Mouse (Mus musculus): ENCODE results near the gene Esf1.
"Not testable (repeated sequence)": the region's sequence is repeated elsewhere in the genome, so short reads cannot be mapped to it uniquely, and the experiment has no call there.

The Esf1 gene

DNA sequence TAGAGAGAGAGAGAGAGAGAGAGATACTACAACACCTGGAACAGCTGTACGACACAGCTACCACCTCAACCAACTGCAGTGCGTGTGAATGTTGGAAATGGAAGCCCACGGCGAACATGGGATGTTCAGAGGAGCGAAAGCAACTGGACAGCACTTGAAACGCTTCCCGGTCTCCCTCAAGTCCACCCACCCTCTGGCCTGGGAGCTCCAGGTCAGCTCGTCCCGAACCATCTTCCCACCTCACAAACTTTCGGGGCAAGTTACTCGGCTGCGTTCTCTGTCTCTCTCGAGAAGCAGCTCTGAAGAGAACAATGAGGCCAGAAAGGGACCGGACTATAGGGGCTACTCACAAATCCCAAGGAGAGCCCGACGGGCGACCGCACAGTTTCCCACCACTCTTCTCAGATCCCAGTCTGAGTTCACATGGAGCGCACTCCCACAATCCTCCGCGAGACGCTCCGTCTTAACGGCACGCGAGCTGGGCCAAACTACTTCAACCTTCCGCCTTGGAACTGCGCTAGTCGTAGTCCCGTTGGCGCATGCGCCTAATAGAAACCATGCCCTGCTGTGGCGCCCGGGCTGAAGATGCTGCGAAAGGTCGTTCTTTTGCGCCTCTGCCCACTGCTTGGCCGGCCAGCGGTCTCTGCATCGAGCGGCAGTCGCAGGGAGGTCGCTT lies at the start of gene Esf1, which contains the start of gene Ndufaf5:
TSS of gene Esf1 (minus strand) at position 438 of the 676 bp plus-strand sequence.
TSS of gene Ndufaf5 (plus strand) at position 523 of the 676 bp plus-strand sequence.
- peak; percentile 96 for DNase-seq

DNA sequence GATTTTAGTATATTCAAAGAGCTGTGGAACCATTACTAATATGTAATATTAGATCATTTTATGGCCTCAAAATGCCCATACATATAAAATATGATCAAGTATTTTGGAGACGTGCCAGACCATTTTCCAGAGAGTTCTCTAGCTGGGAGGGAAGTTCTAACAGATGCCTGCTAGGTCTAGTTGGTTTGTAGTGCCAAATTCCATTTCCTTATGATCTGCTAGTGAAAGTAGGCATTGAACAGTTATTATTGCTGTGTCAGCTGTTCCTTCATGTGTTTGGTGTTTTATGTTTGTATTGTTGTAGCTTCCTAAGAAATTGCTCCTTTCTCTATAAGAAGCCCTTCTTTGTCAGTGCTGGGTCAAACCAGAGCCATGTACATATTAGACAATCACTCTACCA lies 45.6 kb upstream of the Esf1 start:
- DNase-seq, result no peak

DNA sequence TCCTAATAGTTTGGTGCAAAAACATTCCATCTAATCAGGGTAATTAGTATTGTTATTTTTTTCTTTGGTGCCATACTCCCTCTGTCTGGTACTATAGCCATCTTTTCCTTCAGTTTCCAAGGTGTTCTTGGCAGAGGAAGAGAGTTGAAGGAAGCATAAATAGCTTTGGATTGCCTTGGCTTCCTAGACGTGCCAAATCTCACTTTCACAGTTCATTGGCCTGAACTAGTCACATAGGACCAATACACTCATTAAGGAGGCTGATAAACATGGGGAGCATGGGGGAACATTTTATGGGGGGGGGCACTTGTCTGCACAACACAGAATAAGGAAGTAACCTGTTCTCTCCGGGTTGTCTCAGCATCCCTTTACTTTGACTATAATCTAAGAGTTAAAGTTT lies 45.1 kb upstream of the Esf1 start:
- DNase-seq, result no peak

DNA sequence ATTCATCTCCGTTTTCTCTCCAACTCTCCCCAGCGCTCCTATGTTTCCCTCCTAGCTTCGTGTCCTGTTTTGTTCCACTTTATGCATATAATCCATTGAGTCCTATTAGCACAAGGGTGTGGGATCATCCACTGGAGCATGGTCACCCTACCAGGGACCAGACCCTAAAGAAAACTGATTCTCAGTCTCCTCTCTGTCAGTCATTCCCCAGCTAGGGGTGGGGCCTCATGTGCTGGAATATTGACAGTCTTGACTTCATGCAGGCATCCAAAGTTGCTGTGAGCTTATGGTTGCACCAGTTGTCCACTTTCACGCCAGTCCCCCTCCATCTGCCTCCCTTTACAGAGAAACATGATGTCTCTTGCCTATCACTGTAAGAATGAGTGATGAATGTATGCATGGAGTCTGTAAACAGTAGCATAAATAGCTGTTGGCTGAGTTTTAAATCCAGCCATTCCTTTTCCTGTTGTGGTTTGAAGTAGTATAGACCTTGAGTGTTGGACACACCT lies 44.2 kb upstream of the Esf1 start:
- no peak for DNase-seq

- DNase-seq, result no peak
These were observed 33.4 kb upstream of the Esf1 start for GRCm38 (mm10) chr2:140203756-140204155.

GRCm38 (mm10) chr2:140202573-140202972 lies 32.2 kb upstream of the Esf1 start:
- DNase-seq, result no peak

DNA sequence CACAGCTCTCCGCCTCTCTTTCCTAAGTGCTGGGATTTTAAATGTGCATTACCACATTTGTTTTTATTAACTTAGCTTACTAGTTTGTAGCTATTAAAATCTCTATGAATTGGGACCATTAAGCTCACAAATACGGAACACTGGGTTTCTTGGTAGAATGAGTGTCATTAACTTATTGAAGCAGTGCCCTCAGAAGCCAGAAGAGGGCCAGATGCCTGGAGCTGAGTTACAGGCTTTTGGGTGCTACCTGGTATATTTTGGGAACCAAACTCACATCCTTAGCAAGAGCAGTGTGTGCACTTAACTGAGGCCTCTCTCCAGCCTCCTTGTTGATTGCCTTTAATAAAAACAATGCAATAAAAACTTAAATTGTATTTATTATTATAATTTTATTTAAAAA lies 30.3 kb upstream of the Esf1 start:
- DNase-seq, result peak; percentile 9

DNA sequence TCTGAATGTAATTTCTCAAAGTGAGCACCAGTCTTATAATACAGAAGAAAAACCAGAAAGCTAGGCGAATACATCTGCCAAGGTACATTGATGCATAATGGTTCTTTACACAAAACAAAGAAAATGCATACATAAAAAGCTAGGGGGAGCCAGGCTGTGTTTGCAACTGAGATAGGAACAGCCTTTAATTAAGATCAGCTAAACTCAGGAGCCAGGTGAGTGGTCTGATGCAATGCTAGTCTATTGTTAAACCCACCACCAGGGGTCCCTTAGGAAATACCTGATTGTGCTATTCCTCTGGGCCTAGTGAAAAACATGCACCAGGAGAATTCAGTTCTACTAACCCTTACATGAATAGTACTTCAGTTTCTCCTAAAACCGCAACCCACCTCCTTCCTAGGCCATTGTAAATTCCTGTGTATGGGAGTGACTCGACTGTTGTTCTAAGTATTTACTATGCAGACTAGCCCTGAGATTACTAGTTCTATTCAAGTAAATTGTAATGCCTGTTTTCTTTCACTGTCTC lies 15.4 kb upstream of the Esf1 start:
- not testable (repeated sequence) for DNase-seq

DNA sequence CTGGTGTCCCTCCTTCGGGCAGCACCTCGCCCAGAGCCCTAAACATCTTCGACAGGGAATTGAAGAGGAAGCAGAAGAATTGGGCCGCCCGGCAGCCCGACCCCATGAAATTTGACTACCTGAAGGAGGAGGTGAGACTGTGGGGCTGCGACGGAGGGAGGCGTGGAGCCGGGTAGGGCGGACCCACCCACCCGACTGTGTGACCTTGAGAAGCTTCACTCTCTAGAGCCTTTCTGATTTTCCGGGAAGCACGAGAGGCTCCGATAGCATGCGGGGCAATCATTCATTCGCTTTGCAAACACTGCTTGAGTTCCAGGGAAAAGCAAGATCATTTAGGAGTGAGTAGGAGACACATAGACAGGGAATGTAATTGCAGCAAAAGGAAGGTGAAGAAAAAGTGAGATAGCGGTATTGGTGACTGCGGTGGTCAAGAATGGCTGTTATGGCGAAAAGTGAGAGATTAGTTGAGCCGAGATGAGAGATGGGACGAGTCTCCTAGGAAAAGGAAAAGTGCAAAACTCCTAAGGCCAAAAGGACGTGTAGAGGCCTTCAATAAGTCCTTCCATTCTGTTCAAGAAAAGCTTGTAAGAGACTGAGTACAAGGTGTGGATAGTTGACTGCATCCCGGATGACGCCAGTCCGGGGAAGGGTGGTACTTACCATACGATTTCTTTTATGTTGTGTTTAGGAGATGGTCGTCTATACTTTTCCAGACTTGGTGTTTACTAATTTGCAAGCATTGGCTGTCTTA lies 614 bp upstream of the Esf1 start:
- no peak for DNase-seq

DNA sequence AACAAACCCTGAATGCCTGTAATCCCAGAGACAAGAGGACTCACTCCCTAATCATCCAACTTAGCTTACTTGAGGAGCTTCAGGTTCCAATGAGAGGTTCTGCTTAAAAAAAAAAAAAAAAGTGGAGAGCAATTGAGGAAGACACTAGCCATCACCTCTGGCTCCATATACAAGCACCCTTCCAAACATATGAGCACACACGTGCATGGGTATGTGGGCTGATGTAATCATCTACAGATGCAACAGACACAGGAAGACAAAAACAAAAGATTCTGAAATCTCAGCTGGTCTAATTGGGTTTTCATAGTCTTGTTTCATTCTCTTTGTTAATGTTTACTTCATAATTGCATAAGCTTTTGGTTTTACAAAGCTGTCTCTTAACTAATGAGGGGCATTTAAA lies 1.3 kb downstream of the Esf1 start:
- no peak for DNase-seq

DNA sequence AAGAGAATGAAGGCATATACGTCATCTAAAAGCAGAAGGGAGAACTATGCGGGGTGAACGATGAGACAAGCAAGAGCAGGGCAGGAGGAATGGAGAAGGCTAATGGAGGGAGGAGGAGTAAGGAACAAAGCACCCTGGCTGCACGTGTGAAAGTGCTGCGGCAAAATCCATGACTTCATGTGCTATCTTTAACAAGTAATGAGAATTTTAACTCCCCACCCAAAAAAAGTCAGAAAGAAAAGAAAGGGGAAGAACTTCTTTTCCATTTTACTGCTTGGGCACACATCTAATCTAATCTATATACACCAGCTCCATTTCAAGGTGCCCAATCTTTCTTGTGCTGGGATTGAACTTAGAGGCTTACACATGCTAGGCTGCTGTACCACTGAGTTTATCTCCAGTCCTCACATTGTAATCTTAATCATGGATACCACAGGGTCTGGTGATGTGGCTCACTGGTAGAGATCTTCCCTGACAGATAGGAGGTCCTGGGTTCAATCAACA lies 7.0 kb downstream of the Esf1 start:
- DNase-seq, result no peak

- no peak for DNase-seq
These were observed 11.1 kb downstream of the Esf1 start for GRCm38 (mm10) chr2:140159186-140159730.

DNA sequence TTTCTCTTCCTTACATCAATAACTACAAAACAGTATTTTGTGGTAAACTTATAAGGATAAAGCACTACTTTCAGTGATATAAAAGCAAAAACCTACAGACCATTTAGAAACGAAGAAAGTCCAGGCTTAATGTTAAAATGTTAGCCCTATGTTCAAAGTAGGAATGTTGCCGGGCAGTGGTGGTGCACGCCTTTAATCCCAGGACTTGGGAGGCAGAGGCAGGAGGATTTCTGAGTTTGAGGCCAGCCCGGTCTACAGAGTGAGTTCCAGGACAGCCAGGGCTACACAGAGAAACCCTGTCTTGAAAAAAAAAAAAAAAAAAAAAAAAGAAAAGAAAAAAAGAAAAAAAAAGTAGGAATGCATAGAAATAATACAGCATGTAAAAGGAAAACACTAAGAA lies 18.6 kb downstream of the Esf1 start, which contains the start of gene Gm17374:
TSS of gene Gm17374 (plus strand) at position 301 of the 400 bp plus-strand sequence.
- not testable (repeated sequence) for DNase-seq

DNA sequence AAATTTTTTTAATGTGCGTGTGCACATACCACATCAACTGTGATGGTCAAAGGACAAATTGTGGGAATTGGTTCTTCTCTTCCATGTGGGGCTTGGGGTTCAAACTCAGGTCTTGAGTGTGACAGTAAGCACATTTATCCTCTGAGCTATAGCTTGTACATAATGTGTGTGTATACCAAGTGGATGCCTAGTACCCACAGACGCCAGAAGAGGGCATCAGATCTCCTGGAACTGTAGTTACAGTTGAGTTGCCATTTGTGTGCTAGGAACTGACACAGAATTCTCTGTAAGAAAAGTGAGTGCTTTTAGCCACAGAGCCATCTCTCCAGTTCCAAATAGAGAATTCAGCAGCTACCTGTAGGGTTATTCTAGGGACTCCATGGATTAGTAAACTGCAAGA lies 44.8 kb downstream of the Esf1 start:
- DNase-seq, result no peak

- no peak for DNase-seq
These were observed 56.5 kb downstream of the Esf1 start for GRCm38 (mm10) chr2:140113851-140114250.

- DNase-seq, result no peak
These were observed 61.4 kb downstream of the Esf1 start for GRCm38 (mm10) chr2:140108945-140109344.

GRCm38 (mm10) chr2:140107641-140108040 lies 62.7 kb downstream of the Esf1 start:
- DNase-seq, result peak; percentile 7

- no peak for DNase-seq
These were observed 65.4 kb downstream of the Esf1 start for GRCm38 (mm10) chr2:140104951-140105350.

DNA sequence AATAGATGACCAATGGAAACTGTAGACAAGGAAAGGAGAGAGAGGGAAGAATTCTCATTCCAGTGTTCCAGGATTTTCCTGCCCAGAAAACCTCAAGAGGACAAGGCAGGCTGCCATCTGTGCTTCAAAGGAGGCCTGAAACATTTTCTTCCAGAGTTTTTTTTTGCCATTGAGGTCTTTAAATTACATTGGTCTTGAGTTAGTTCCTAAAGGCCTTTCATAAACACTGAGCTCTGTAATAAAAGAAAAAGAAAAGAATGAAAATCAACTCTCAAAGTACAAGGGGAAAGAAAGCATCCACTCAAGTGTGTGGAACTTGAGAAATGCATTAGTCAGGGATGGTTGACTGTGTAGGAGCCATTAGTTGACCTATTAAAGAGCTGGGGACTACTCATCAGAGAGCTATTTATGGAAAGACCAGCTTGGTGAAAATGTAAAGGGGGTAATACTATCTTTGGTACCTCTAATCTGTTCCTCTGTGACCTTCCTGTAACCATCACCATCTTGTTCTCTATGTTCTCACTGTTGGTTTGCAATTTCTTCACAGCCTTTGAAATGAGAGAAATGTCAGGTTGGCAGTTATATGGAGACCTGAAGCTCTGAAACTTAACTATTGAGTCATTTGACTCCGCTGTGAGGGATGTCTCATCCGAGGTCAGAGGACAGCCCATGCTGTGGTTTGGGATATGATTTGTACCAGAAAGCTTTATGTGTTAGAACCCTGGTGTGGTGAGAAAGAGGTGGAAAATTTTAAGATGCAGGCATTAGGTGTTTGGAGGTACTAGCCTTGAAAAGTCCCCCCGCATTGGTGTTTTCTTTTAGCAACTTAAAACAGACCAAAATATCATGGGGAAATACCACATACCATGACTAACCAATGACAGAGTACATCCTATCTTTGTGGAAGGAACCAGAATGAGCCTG lies 69.6 kb downstream of the Esf1 start:
- DNase-seq, result no peak

GRCm38 (mm10) chr2:140099971-140100370 lies 70.4 kb downstream of the Esf1 start:
- DNase-seq, result peak; percentile 66

DNA sequence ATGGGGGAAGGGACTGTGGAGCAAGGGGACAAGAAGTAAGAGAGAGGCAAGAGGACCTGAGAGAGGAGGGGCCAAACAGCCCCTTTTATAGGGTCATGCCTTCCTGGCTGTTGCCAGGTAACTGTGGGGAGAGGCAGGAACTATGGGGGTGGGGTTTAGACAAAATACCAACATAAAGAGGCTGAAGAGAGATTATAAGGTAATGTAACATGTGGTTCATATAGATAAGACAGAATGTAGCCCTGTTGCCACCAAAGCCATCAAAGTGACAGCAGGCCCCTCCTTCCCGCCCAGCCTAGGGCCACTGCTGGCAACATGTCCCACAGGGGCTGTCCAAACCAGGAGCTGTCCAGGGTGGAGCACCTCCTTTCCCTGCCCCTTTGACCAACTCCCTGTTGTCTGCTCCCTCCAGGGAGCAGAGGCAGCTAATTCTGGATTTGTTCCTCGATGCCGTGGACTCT lies 73.2 kb downstream of the Esf1 start:
- no peak for DNase-seq

GRCm38 (mm10) chr2:140096034-140096433 lies 74.3 kb downstream of the Esf1 start:
- DNase-seq, result no peak

Measured in lung, postnatal 10 days (tissue).